Mouse (Mus musculus): ENCODE measurements around the gene P2ry6.

DNA sequence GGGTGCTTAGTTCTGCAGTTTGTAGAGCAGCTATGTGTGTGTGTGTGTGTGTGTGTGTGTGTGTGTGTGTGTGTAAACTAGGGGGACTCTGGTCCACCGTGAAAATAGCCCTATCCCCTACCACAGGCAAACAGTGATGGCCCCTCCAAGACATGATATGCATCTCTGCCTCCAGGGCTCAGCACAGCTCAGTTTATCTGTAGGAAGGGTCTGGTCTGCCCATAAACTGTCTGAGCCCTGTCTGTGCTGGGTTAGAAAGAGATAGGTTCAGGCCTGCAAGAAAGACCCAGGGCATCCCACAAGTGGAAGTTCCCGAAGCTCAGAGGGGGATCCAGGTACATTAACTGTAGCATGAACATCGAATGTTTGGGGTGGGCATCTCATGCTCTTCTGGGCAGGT, 21.5 kb upstream of the P2ry6 start:
- TF ChIP-seq CTCF (IDR thresholded peaks at IDR 0.05; ENCODE audit: low read depth, low read length) = no peak
- TF ChIP-seq POLR2A (IDR thresholded peaks at IDR 0.05; ENCODE audit: extremely low read depth, insufficient read depth, low read length) = no peak
